Mouse (Mus musculus): Measurements from ENCODE around the gene Dnajb1.

Gene Dnajb1

GRCm38 (mm10) chr8:83656043-83656442 is 48.0 kb downstream of the Dnajb1 start:
- DNase-seq (ENCODE audit: low read depth), result no peak

DNA sequence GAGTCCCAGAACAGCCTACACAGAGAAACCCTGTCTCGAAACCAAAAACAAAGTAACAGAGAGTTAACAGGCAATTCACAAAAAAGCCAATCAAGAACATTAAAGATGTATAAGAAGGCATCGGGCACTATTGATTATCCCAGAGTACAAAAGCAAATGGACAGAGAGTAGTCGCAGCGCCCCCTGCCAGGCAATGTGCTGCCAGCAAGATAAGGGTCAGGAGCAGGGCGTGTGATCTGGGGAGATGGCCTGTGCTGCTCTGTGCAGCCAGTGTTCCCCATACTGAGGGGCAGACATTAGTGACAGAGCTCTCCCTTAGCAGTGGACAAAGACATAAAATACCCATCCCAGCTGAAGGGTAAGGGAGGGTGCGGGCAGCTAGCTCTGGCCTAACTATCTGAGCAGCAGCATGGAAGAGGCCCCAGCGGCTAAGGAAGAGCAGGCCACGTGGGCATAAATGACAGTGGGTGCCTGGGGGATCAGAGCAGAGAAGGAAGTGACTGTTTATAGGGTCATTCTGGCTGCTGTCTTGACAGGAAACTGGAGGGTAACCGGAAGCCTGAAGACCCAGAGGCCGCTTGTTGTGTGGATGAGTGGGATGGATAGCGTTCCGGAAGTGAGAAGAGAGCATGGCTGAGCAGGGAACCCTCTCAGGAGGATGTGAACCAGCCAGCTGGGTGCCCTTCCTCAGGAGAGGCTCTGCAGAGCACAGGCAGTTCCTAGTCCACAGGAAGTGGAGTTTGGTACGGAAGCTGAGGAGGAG is 48.7 kb downstream of the Dnajb1 start:
- no peak for DNase-seq (ENCODE audit: low read depth)

DNA sequence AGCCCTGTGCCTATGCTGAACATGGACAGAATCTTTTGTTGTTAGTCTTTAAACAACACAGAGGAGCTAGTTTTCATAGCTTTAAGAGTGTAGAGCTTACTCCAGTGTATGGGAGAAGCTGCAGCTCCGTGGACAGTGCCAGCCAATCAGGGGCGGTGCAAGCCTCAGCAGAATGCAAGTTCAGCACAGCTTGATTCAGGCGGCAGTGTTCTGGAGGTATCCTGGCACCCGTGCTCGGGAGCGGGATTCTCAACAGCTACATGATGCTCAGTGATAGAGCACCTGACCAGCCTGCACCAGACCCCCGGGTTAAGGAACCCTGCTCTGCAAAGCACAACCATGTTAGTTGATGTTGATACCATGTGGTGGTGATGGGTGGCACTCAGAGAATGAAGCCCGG is 52.6 kb downstream of the Dnajb1 start:
- DNase-seq (ENCODE audit: low read depth), result no peak

DNA sequence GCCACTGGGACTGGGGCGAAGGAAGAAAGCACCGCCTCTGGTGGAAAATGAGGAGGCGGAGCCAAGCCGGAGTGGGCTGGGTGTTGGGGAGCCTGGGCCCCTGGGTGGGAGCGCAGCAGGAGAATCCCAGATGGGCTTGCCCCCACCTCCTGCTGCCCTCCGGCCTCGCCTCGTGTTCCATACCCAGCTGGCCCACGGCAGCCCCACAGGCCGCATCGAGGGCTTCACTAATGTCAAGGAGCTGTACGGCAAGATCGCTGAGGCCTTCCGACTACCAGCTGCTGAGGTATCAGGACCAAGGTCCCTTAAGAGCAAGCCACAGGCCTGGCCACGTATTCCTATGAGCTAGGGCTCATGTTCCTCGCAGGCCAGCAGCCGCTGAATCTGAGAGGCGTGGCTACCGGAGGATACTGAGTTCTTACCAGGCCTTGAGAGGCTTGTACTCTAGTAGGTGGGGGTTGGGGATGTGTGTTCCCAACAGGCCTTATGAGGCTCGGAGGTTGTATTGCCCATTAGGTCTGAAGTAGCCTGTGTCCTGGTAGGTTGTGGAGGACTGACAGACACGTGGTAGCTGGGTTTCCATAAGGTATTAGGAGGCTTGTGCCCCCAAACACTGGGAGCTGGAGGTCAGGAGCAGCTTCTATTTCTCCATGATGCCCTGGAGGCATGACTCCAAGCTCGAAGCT is 53.1 kb downstream of the Dnajb1 start:
- no peak for DNase-seq (ENCODE audit: low read depth)
